Mouse (Mus musculus) ovary, adult 2 months (tissue): ENCODE data around the gene Crx. TPM values are rescaled to one million over a fixed set of nuclear protein-coding genes. Genes with fewer than 3 reads are reported as not detected.

Experiments used
- polyA plus RNA-seq: library from polyadenylated mRNA; depleted of rRNA; stranded (reverse); fragments of >200 nt; gene quantifications from 2 replicates; pipeline ENCODE4 v1.2.3, GENCODE M21; 2012; rRNA removed

The Crx gene
- polyA plus RNA-seq: not detected in 2 replicates

GRCm38 (mm10) chr7:15879756-15880155, at the start of gene Crx:
TSS of gene Crx (minus strand) at chr7:15879968.

GRCm38 (mm10) chr7:15922220-15922773, 42.5 kb upstream of the Crx start, which contains the start of gene Selenow:
TSS of gene Selenow (minus strand) at chr7:15922402.

GRCm38 (mm10) chr7:15882317-15882716, 2.5 kb upstream of the Crx start, which contains the start of gene Crxos:
TSS of gene Crxos (plus strand) at chr7:15882617.

GRCm38 (mm10) chr7:15839578-15839977, 40.2 kb downstream of the Crx start, which contains the start of gene Obox6:
TSS of gene Obox6 (minus strand) at chr7:15839678.

Other genes starting within 250 kb of the Crx start
- not detected in 2 replicates for gene Obox3, start 240.1 kb downstream of the Crx start, polyA plus RNA-seq
- 3.7 and 3.9 TPM in 2 replicates for gene Obox5, start 129.8 kb downstream of the Crx start, polyA plus RNA-seq
- not detected in 2 replicates for gene Obox6, start 40.3 kb downstream of the Crx start, polyA plus RNA-seq
- gene Crxos, start 2.6 kb upstream of the Crx start, polyA plus RNA-seq: not detected in 2 replicates
- gene Selenow, start 42.4 kb upstream of the Crx start, polyA plus RNA-seq: 354 and 438 TPM in 2 replicates
- 207 and 250 TPM in 2 replicates for gene Nop53, start 66.1 kb upstream of the Crx start, polyA plus RNA-seq
- 92.0 and 104 TPM in 2 replicates for gene Ehd2, start 87.6 kb upstream of the Crx start, polyA plus RNA-seq
- gene Bicra, start 168.0 kb upstream of the Crx start, polyA plus RNA-seq: 13.5 and 17.0 TPM in 2 replicates
- gene Zfp541, start 181.8 kb upstream of the Crx start, polyA plus RNA-seq: 0.29 and 0.33 TPM in 2 replicates
- 244 and 259 TPM in 2 replicates for gene Napa, start 218.5 kb upstream of the Crx start, polyA plus RNA-seq
- gene Kptn, start 239.9 kb upstream of the Crx start, polyA plus RNA-seq: 37.2 and 41.3 TPM in 2 replicates
- 5.1 and 7.0 TPM in 2 replicates for gene Slc8a2, start 249.9 kb upstream of the Crx start, polyA plus RNA-seq